Mouse (Mus musculus): Measurements from ENCODE around the gene Pdlim5. TPM values are rescaled to one million over a fixed set of nuclear protein-coding genes. Genes with fewer than 3 reads are reported as not detected.
"Not testable (repeated sequence)": the region's sequence is repeated elsewhere in the genome, so short reads cannot be mapped to it uniquely, and the experiment has no call there.

Pdlim5 gene
- total and polyA plus RNA-seq, 3 experiments: 508 to 668 (median 609) TPM

DNA sequence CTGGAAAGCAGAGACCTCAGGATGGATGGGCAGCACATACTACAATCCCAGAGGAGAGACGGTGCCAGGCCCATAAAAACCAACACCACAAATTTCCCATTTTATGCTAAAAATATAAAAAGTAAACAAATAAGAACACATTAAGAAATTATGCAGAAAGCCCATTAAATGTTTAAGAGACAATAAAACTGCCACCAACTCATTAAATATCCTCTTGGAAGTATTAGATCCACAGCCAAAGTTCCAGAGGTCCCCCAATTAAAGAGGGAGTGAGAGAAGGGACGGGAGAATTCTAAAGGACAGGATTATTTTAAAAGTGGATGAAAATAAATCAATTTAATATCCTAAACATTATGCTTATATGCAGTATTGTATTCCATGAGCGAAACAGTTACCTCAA, 183.3 kb downstream of the Pdlim5 start:
- 87% methylated on average over 3 of the region's 3 CpGs for WGBS
- Histone ChIP-seq H3K27me3 (ENCODE audit: control insufficient read depth, insufficient read depth, low read length) (no peaks in the 10 kb centered on the region; the same call in 1 of the 2 replicates), H3K4me3 (no peak overlapping the region), H3K36me3 (ENCODE audit: control insufficient read depth, insufficient read depth, low read length) (no peaks in the 10 kb centered on the region), H3K4me1 (ENCODE audit: control insufficient read depth, insufficient read depth, low read length) (no peaks in the 10 kb centered on the region), H3K79me2 (replicated peaks; ENCODE audit: control insufficient read depth, insufficient read depth, low read length) (no peaks in the 10 kb centered on the region), H3K27ac (no peak overlapping the region), H3K9ac (ENCODE audit: low read depth, low read length) (no peak overlapping the region)
- no peak for DNase-seq
- no peak for TF ChIP-seq POLR2A (IDR thresholded peaks at IDR 0.05; ENCODE audit: insufficient read depth, low read depth, low read length)
- TF ChIP-seq CTCF (IDR thresholded peaks at IDR 0.05): no peak
- no peak for TF ChIP-seq EP300 (IDR thresholded peaks at IDR 0.05; ENCODE audit: insufficient read depth, low read depth, low read length)
- intact Hi-C loops (cut with DNase I): no loop called here

DNA sequence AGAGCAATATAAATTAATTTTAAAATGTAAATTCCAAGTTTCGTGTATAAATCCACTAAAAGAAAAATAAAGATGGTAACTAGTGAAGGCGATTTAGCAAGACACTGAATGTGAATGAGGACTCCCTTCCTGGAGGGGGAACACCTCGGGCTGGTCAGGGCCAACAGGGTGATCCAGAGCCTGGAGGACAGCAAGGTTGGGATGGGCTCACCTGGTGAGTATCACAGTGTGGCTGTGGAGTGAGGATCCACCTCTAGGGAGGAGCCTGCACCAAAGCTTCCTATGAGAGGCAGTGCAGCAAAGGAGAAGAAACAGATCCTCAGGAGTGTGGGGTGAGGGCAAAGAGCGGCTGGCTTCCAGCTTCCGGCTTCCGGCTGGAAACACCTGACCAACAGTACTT, 185.5 kb downstream of the Pdlim5 start:
- 63% methylated on average over 6 of the region's 6 CpGs for WGBS
- Histone ChIP-seq H3K4me1 (ENCODE audit: control insufficient read depth, insufficient read depth, low read length) (no peaks in the 10 kb centered on the region), H3K27ac (no peak overlapping the region), H3K4me3 (no peak overlapping the region), H3K9ac (ENCODE audit: low read depth, low read length) (no peak overlapping the region), H3K79me2 (replicated peaks; ENCODE audit: control insufficient read depth, insufficient read depth, low read length) (no peaks in the 10 kb centered on the region), H3K27me3 (ENCODE audit: control insufficient read depth, insufficient read depth, low read length) (no peaks in the 10 kb centered on the region; the same call in 1 of the 2 replicates), H3K36me3 (ENCODE audit: control insufficient read depth, insufficient read depth, low read length) (no peaks in the 10 kb centered on the region)
- intact Hi-C loops (cut with DNase I): no loop called here
- TF ChIP-seq CTCF (IDR thresholded peaks at IDR 0.05) (no peak), POLR2A (IDR thresholded peaks at IDR 0.05; ENCODE audit: insufficient read depth, low read depth, low read length) (no peak), EP300 (IDR thresholded peaks at IDR 0.05; ENCODE audit: insufficient read depth, low read depth, low read length) (no peak)
- no peak for DNase-seq

DNA sequence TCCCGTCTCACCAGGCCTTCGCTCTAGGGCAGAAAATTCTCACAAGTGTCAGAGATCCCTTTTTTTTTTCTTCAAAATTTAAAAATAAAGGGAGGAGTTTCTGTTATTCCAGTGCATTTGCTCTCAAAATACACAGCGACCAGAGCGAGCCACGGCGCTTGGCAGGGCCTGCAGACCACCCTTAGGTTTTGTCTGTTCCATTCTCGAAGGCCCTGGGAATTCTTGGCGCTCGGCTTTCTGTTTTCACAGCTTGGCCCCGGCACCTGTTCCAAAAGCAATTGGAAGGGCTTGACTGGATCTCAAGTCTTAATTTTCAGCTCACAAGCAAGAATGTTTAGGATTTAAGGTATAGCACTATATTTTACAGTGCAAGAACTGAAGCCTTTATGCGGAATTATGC, 186.4 kb downstream of the Pdlim5 start:
- Histone ChIP-seq H3K4me3 (no peak overlapping the region), H3K36me3 (ENCODE audit: control insufficient read depth, insufficient read depth, low read length) (no peaks in the 10 kb centered on the region), H3K27me3 (ENCODE audit: control insufficient read depth, insufficient read depth, low read length) (no peaks in the 10 kb centered on the region; the same call in 1 of the 2 replicates), H3K27ac (no peak overlapping the region), H3K79me2 (replicated peaks; ENCODE audit: control insufficient read depth, insufficient read depth, low read length) (no peaks in the 10 kb centered on the region), H3K4me1 (ENCODE audit: control insufficient read depth, insufficient read depth, low read length) (no peaks in the 10 kb centered on the region), H3K9ac (ENCODE audit: low read depth, low read length) (no peak overlapping the region)
- intact Hi-C loops (cut with DNase I): no loop called here
- DNase-seq: no peak
- TF ChIP-seq EP300 (IDR thresholded peaks at IDR 0.05; ENCODE audit: insufficient read depth, low read depth, low read length) (no peak), CTCF (IDR thresholded peaks at IDR 0.05) (no peak), POLR2A (IDR thresholded peaks at IDR 0.05; ENCODE audit: insufficient read depth, low read depth, low read length) (no peak)
- WGBS: 89% methylated on average over 11 of the region's 11 CpGs

DNA sequence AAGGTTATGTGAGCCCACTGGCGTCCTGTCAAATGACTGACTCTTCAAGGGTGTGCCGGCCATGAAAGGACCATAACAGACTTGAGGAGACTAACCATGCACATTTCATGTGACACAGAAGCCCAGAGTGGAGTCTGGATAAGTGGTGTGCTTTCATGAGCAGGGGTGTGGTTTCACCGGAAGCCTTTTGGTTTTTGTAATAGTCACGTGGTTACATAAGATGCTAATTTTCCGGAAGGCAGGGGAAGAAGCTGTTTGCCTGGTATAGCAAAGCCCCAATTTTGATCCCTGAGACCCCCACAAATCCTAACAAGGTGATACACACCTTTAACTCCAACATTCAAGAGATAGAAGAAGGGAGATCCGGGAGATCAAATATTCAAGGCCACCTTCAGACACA, 188.0 kb downstream of the Pdlim5 start:
- no peak for TF ChIP-seq CTCF (IDR thresholded peaks at IDR 0.05)
- TF ChIP-seq POLR2A (IDR thresholded peaks at IDR 0.05; ENCODE audit: insufficient read depth, low read depth, low read length): no peak
- no peak for TF ChIP-seq EP300 (IDR thresholded peaks at IDR 0.05; ENCODE audit: insufficient read depth, low read depth, low read length)
- Histone ChIP-seq H3K9ac (ENCODE audit: low read depth, low read length) (no peak overlapping the region), H3K4me1 (ENCODE audit: control insufficient read depth, insufficient read depth, low read length) (no peaks in the 10 kb centered on the region), H3K79me2 (replicated peaks; ENCODE audit: control insufficient read depth, insufficient read depth, low read length) (no peaks in the 10 kb centered on the region), H3K27ac (no peak overlapping the region), H3K4me3 (no peak overlapping the region), H3K27me3 (ENCODE audit: control insufficient read depth, insufficient read depth, low read length) (no peaks in the 10 kb centered on the region; the same call in 1 of the 2 replicates), H3K36me3 (ENCODE audit: control insufficient read depth, insufficient read depth, low read length) (no peaks in the 10 kb centered on the region)
- WGBS: 80% methylated on average over 6 of the region's 6 CpGs
- no peak for DNase-seq
- intact Hi-C loops (cut with DNase I): no loop called here

DNA sequence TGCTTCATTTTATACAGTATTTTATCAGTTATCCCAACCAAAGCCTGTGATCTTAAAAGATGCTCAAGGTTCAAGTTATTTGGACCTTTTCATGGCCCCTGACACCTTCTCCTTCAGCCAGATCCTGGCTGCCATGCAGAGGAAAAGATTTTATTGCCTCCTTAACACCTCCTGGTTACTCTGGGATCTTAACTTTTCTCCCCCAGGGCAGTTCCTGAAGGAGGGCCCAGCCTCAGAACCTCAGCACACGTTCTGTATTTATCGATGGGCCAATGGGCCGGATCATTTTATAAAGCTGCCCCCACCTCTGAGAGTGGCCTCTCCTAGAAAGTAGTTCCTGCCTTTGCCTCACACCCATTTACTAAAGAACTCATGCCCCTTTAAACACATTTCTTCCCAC, 189.2 kb downstream of the Pdlim5 start:
- Histone ChIP-seq H3K4me3 (no peak overlapping the region), H3K27ac (no peak overlapping the region), H3K27me3 (ENCODE audit: control insufficient read depth, insufficient read depth, low read length) (no peaks in the 10 kb centered on the region; the same call in 1 of the 2 replicates), H3K4me1 (ENCODE audit: control insufficient read depth, insufficient read depth, low read length) (no peaks in the 10 kb centered on the region), H3K79me2 (replicated peaks; ENCODE audit: control insufficient read depth, insufficient read depth, low read length) (no peaks in the 10 kb centered on the region), H3K9ac (ENCODE audit: low read depth, low read length) (no peak overlapping the region), H3K36me3 (ENCODE audit: control insufficient read depth, insufficient read depth, low read length) (no peaks in the 10 kb centered on the region)
- TF ChIP-seq EP300 (IDR thresholded peaks at IDR 0.05; ENCODE audit: insufficient read depth, low read depth, low read length) (no peak), POLR2A (IDR thresholded peaks at IDR 0.05; ENCODE audit: insufficient read depth, low read depth, low read length) (no peak), CTCF (IDR thresholded peaks at IDR 0.05) (no peak)
- intact Hi-C loops (cut with DNase I): no loop called here
- DNase-seq: no peak
- 90% methylated on average over 3 of the region's 3 CpGs for WGBS

DNA sequence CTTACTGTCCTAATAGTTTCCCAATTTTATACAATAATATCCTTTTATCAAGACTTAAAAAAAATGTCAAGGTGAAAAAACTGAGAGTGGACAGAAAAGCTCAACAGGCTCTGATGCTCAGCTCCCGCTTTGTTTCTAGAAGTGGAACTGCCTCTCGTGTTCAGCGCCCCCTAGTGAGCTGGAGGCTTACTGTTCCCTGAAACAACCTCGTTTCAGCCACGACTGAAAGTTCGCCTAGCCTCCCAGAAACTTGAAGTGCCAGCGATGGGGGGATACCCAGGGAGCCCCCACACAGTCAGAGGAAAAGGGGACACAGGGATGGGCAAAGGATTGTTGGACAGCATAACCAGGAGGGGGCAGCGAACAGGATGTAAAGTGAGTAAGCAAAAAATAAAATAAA, 199.4 kb downstream of the Pdlim5 start:
- intact Hi-C loops (cut with DNase I): no loop called here
- no peak overlapping the region for H3K9ac ChIP-seq (ENCODE audit: low read depth, low read length)
- H3K27ac ChIP-seq: no peak overlapping the region
- no peak overlapping the region for H3K4me3 ChIP-seq
- peaks cover 2% of the 10 kb centered on the region; the same call in 1 of the 2 replicates for H3K27me3 ChIP-seq (ENCODE audit: control insufficient read depth, insufficient read depth, low read length)
- no peaks in the 10 kb centered on the region for H3K4me1 ChIP-seq (ENCODE audit: control insufficient read depth, insufficient read depth, low read length)
- H3K36me3 ChIP-seq (ENCODE audit: control insufficient read depth, insufficient read depth, low read length): no peaks in the 10 kb centered on the region
- no peaks in the 10 kb centered on the region; the same call in 1 of the 2 replicates for H3K79me2 ChIP-seq (replicated peaks; ENCODE audit: control insufficient read depth, insufficient read depth, low read length)
- 82% methylated on average over 8 of the region's 8 CpGs for WGBS
- no peak for DNase-seq
- TF ChIP-seq EP300 (IDR thresholded peaks at IDR 0.05; ENCODE audit: insufficient read depth, low read depth, low read length): no peak
- no peak for TF ChIP-seq POLR2A (IDR thresholded peaks at IDR 0.05; ENCODE audit: insufficient read depth, low read depth, low read length)
- TF ChIP-seq CTCF (IDR thresholded peaks at IDR 0.05): peak; percentile 19

DNA sequence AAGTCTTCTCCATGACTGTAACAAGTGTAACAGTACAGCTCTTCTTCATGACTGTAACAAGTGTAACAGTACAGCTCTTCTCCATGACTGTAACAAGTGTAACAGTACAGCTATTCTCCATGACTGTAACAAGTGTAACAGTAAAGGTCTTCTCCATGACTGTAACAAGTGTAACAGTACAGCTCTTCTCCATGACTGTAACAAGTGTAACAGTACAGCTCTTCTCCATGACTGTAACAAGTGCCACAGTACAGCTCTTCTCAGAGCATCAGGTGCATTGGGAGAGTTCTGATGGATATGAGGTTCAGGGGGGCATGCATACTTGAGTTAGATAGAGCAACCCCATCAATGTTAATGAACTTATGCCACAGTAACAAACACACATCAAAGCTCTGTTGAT, 203.9 kb downstream of the Pdlim5 start:
- H3K27ac ChIP-seq; H3K4me3 ChIP-seq; DNase-seq; H3K79me2 ChIP-seq (replicated peaks; ENCODE audit: control insufficient read depth, insufficient read depth, low read length); H3K4me1 ChIP-seq (ENCODE audit: control insufficient read depth, insufficient read depth, low read length); H3K9ac ChIP-seq (ENCODE audit: low read depth, low read length); intact Hi-C loops (cut with DNase I); H3K36me3 ChIP-seq (ENCODE audit: control insufficient read depth, insufficient read depth, low read length); H3K27me3 ChIP-seq (ENCODE audit: control insufficient read depth, insufficient read depth, low read length): not testable (repeated sequence)
